Mouse (Mus musculus) heart, embryonic 16.5 days (tissue): ENCODE measurements around the gene Gucd1. TPM values are rescaled to one million over a fixed set of nuclear protein-coding genes. Genes with fewer than 3 reads are reported as not detected.
A peak's percentile ranks its signal among the peaks of the same experiment; 100 is the strongest.

ENCODE experiments used
- ATAC-seq: fragments of 200-750 bp; cut with Nextera tagmentation; replicated peaks from 2 replicates; pipeline ENCODE4 v1.8.0; 2017; ENCODE audit warnings: moderate number of reproducible peaks; ENCODE audit not compliant: insufficient read depth, low FRiP score; ENCODE audit errors: extremely low read depth
- H3K27ac ChIP-seq: fragments of 300-500 bp; sonication (generic); 2 replicates; pipeline ENCODE4 v1.5.1; 2014; ENCODE audit warnings: mild to moderate bottlenecking, low read length, control low read depth, moderate library complexity
- H3K27me3 ChIP-seq: fragments of 300-500 bp; sonication (generic); 2 replicates; pipeline ENCODE4 v1.6.1; 2014; ENCODE audit warnings: low read length, mixed read lengths; ENCODE audit not compliant: control insufficient read depth, insufficient read depth
- H3K36me3 ChIP-seq: fragments of 300-500 bp; sonication (generic); 2 replicates; pipeline ENCODE4 v1.6.1; 2014; ENCODE audit not compliant: control insufficient read depth, insufficient read depth
- H3K4me1 ChIP-seq: fragments of 300-500 bp; sonication (generic); 2 replicates; pipeline ENCODE4 v1.6.1; 2014; ENCODE audit warnings: low read length, mixed read lengths; ENCODE audit not compliant: control insufficient read depth, insufficient read depth
- H3K4me2 ChIP-seq: fragments of 300-500 bp; sonication (generic); 2 replicates; pipeline ENCODE4 v1.6.1; 2014; ENCODE audit warnings: low read depth, mild to moderate bottlenecking, control low read depth, low read length
- H3K4me3 ChIP-seq: fragments of 300-500 bp; sonication (generic); 2 replicates; pipeline ENCODE4 v1.5.1; 2014; ENCODE audit warnings: mild to moderate bottlenecking, control low read depth, low read length
- H3K9ac ChIP-seq: fragments of 300-500 bp; sonication (generic); 2 replicates; pipeline ENCODE4 v1.6.1; 2014; ENCODE audit warnings: low read length, control low read depth
- H3K9me3 ChIP-seq: fragments of 300-500 bp; sonication (generic); replicated peaks from 2 replicates; pipeline ENCODE4 v1.6.1; 2016; ENCODE audit warnings: low read length; ENCODE audit not compliant: control insufficient read depth
- WGBS: fragments of 180-500 bp; shearing (Covaris S2); extraction: QIAGEN DNeasy Blood & Tissue Kit; methylation state at CpG from one replicate; pipeline ENCODE4 v1.1.7; 2014; 5-methylcytosine and 5-hydroxymethylcytosine counted together
- polyA plus RNA-seq: library from polyadenylated mRNA; unstranded; fragments of >200 nt; fragmentation: Nextera tagmentation; extraction: Ambion mirVana; gene quantifications from 2 replicates; pipeline ENCODE4 v1.2.1, GENCODE M21; 2015

Gene Gucd1
- polyA plus RNA-seq, 1 experiment from 2014 or later: 26.9 TPM

DNA sequence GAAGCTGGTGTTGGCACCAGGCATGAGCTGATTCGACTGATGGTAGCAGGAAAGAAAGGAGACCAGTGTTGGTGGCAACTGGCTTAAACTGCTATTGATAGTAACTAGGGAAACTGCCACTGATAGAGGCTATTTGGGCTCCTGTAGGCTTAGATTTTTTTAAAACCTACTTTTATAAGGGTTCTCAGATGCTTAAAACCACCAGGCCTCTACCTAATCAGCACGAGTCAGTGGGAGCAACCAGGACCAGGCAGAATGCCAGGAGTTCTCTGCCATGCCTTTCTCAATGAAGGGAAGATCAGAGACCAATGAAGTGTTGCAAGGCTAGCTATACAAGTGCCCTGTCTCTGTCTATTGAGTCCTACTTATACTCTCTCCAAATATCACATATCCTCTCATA lies 28.2 kb downstream of the Gucd1 start:
- no peak overlapping the region for H3K27ac ChIP-seq
- H3K4me1 ChIP-seq: peaks cover 8% of the 10 kb centered on the region
- ATAC-seq: no peak
- WGBS: 27% methylated on average over 2 of the region's 2 CpGs
- H3K4me2 ChIP-seq: no peak overlapping the region
- H3K36me3 ChIP-seq: no peaks in the 10 kb centered on the region
- no peak overlapping the region for H3K9ac ChIP-seq
- H3K4me3 ChIP-seq: no peak overlapping the region
- H3K27me3 ChIP-seq: no peaks in the 10 kb centered on the region
- no peaks in the 10 kb centered on the region for H3K9me3 ChIP-seq

DNA sequence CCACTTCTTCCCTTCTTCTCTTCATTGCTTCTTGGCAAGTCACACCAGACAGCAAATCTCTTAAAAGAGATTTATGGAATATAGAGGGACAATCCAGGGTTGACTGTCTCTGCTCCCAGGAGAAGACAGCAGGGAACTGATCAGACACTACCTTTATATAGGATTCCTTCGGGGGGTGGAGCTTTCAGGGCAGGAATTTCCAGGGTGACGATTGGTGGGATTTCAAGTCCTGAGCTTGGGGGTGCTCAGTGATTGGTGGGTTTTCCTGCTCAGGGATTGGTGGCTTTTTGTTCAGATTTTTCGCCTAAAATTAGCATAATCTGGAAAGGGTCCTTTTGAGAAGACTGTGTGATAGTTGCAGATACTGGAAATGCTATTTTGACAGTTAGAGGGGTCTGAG lies 30.6 kb downstream of the Gucd1 start:
- Histone ChIP-seq H3K4me3 (no peak overlapping the region), H3K9me3 (no peaks in the 10 kb centered on the region), H3K36me3 (no peaks in the 10 kb centered on the region), H3K4me1 (peaks cover 8% of the 10 kb centered on the region), H3K27me3 (no peaks in the 10 kb centered on the region), H3K9ac (no peak overlapping the region), H3K27ac (no peak overlapping the region), H3K4me2 (no peak overlapping the region)
- ATAC-seq: no peak
- 46% methylated on average over 3 of the region's 3 CpGs for WGBS

DNA sequence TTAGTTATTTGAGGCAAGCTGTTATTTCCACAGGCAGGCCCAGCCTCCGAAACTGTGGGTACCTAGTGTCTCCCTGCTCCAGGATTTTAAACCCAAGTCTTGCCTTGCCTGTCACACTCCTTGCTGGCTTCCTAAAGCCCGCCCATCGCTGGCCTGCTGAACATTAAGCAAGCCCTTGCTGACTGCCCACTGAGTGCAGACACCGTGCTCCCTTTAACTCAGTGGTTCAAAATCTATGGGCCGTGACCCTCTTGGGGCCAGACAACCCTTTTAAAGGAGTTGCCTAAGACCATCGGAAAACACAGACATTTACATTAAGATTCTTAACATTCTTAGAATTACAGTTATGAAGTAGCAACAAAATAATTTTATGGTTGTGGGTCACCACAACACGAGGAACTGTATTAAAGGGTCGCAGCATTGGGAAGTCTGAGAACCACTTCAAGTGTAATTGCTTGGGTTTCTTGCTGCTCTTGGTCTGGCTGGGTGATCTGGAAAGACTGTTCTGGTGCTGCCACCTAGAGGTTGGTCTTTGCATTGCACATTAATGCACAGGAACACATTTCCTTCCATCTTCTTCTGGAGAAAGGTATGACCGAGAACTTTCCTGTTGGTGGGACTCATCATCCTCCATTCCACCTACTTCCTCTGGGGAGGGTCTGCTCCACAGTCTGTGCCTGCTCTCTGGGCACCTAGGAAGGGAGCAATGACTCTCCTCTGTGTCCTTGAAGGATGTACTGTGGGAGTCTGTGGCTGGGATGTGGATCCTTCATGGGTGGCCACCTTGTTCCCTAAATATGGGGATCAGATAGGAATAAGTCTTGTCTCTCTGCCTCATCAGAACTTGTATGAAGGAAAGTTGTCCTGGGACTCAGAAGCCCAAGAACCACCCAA lies 31.4 kb downstream of the Gucd1 start:
- no peak overlapping the region for H3K27ac ChIP-seq
- ATAC-seq: peak; percentile 23
- H3K9me3 ChIP-seq: no peaks in the 10 kb centered on the region
- H3K4me2 ChIP-seq: no peak overlapping the region
- no peaks in the 10 kb centered on the region for H3K27me3 ChIP-seq
- 53% methylated on average over 9 of the region's 9 CpGs for WGBS
- H3K4me1 ChIP-seq: peaks cover 8% of the 10 kb centered on the region
- H3K36me3 ChIP-seq: no peaks in the 10 kb centered on the region
- H3K4me3 ChIP-seq: no peak overlapping the region
- no peak overlapping the region; the same call in 1 of the 2 replicates for H3K9ac ChIP-seq

DNA sequence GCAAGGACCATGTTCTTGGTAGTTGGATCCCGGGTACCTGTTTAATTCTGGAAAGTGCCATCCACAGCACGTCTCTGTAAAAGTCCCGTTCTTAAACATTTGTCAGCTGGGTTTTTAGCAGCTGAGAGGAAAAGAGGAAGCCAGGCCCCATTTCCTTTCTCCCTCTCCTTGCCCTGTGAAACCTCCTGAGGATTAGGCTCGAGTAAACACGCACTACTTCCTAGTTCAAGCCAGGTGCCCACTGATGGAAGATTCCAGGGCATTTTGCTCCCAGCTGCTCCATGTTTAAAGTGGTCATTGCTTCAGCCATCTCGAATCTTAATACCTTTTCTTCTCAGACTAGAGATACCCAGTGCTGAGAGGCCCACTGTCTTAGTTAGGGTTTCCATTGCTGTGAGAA lies 33.0 kb downstream of the Gucd1 start:
- ATAC-seq: no peak
- Histone ChIP-seq H3K36me3 (no peaks in the 10 kb centered on the region), H3K9me3 (no peaks in the 10 kb centered on the region), H3K4me1 (peaks cover 8% of the 10 kb centered on the region), H3K27ac (no peak overlapping the region), H3K9ac (no peak overlapping the region), H3K27me3 (no peaks in the 10 kb centered on the region), H3K4me2 (no peak overlapping the region), H3K4me3 (no peak overlapping the region)
- 64% methylated on average over 6 of the region's 6 CpGs for WGBS

DNA sequence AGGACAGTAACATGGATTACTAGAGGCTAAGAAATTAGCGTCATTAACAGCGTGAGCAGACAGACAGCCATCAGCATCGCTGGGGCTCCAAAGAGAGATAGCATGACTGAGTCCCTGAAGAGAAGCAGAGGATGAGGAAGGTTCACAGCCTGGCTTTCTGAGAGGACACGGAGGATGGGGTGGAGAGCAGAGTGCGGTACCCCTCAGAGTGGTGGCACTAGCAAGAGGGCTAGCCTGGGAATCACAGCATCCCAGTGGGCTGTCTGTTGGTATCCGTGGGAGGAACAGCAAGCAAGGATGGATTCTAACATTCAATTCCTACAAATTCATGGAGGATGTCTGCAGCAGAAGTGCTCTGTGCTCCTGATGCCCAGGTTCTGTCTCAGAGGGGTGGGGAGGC lies 33.7 kb downstream of the Gucd1 start:
- Histone ChIP-seq H3K36me3 (no peaks in the 10 kb centered on the region), H3K27ac (no peak overlapping the region), H3K4me3 (no peak overlapping the region), H3K4me1 (peaks cover under 1% of the 10 kb centered on the region), H3K4me2 (no peak overlapping the region), H3K9ac (no peak overlapping the region), H3K9me3 (no peaks in the 10 kb centered on the region), H3K27me3 (no peaks in the 10 kb centered on the region)
- ATAC-seq: no peak
- WGBS: 81% methylated on average over 6 of the region's 6 CpGs

DNA sequence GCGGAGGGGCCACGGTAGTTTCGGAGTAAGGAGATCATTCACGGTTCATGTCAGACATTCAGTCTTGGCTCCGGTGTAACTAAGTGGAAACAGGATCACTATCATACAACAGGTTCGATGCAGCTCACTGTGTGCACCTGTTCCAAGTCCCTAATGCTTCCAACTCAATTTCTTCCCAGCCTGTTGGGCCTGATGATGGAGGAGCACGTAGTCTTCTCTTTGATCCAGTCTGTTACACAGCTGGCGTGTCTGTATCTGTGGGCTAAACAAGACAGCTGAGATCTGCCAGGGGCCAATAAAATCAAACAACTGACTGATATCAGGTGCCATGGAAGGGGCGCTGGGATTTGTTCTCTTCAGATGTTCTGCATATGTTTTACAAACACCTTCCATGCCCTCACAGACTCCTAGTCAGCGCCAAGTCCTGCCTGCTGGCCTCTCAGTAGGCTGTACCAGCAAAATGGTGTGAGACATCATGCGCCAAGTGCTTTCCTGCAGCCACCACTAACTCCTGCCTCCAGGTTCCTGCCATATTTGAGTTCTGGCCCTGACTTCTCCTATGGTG lies 34.8 kb downstream of the Gucd1 start:
- no peaks in the 10 kb centered on the region; the same call in 1 of the 2 replicates for H3K4me1 ChIP-seq
- H3K9ac ChIP-seq: no peak overlapping the region
- no peak overlapping the region for H3K4me3 ChIP-seq
- H3K36me3 ChIP-seq: no peaks in the 10 kb centered on the region
- H3K9me3 ChIP-seq: no peaks in the 10 kb centered on the region
- H3K4me2 ChIP-seq: no peak overlapping the region
- no peak overlapping the region for H3K27ac ChIP-seq
- ATAC-seq: no peak
- 84% methylated on average over 11 of the region's 11 CpGs for WGBS
- no peaks in the 10 kb centered on the region for H3K27me3 ChIP-seq

DNA sequence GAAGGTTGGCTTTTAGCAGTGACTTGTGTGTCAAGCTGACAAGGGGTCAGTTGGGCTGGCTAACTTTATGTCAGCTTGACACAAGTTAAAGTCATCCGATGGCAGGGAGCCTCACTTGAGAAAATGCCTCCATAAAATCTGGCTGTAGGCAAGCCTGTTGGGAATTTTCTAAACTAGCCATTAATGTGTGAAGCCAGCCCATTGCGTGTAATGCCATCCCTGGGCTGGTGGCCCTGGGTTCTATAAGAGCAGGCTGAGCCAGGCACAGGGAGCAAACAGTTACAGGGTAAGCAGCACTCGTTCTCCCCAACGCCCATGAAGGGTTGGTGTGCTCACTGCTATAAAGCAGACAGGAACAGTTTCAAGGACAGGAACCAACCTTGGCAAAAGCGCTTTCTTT lies 35.5 kb downstream of the Gucd1 start:
- Histone ChIP-seq H3K27me3 (no peaks in the 10 kb centered on the region), H3K4me2 (no peak overlapping the region), H3K4me3 (no peak overlapping the region), H3K27ac (no peak overlapping the region), H3K9ac (no peak overlapping the region), H3K4me1 (no peaks in the 10 kb centered on the region; the same call in 1 of the 2 replicates), H3K9me3 (no peaks in the 10 kb centered on the region), H3K36me3 (no peaks in the 10 kb centered on the region)
- WGBS: 83% methylated on average over 5 of the region's 5 CpGs
- no peak for ATAC-seq

DNA sequence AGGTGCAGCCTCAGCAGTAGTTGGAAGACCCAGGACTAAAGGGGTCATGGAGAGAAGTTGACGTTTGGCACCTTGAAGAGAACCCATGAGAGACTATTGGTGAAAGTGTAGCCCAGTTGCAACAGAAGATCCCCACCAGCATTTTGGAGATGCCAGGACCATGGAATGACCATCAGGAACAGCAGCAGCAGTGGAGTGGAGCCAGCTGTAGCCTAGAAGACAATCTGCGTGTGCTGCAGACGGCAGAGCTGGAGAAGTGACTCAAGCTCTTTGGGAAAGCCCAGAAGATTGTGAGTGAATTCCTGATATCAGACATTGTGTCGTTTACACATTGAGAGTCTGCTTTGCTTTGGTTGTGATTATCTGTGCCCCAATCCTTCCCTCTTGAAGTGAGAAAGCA lies 36.1 kb downstream of the Gucd1 start:
- ATAC-seq: no peak
- Histone ChIP-seq H3K27ac (no peak overlapping the region), H3K27me3 (no peaks in the 10 kb centered on the region), H3K4me3 (no peak overlapping the region), H3K4me1 (no peaks in the 10 kb centered on the region; the same call in 1 of the 2 replicates), H3K4me2 (no peak overlapping the region), H3K9me3 (no peaks in the 10 kb centered on the region), H3K36me3 (no peaks in the 10 kb centered on the region), H3K9ac (no peak overlapping the region)
- 51% methylated on average over 4 of the region's 4 CpGs for WGBS

DNA sequence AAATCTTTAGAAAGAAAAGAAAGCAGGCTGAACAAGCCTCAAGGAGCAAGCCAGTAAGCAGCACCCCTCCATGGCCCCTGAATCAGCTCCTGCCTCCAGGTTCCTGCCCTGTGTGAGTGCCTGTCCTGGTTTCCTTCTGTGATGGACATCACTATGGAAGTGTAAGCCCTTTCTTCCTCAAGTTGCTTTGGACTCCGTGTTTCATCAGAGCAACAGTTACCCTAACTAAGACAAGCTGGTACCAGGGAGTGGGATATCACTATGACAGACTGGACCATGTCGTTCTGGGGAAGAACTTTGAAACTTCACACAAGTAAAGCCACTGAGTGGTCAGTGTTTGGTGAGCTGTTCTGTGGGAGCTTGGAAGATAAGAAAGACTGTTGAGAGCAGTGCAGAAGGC lies 37.8 kb downstream of the Gucd1 start:
- H3K36me3 ChIP-seq: no peaks in the 10 kb centered on the region
- peaks cover 1% of the 10 kb centered on the region; the same call in 1 of the 2 replicates for H3K4me1 ChIP-seq
- no peaks in the 10 kb centered on the region for H3K9me3 ChIP-seq
- H3K27ac ChIP-seq: no peak overlapping the region
- no peaks in the 10 kb centered on the region for H3K27me3 ChIP-seq
- no peak overlapping the region for H3K9ac ChIP-seq
- no peak overlapping the region for H3K4me2 ChIP-seq
- H3K4me3 ChIP-seq: no peak overlapping the region
- WGBS: 75% methylated on average over 2 of the region's 2 CpGs
- ATAC-seq: no peak
